Mouse (Mus musculus) gastrocnemius, adult 18-20 months (tissue): ENCODE data around the gene Sez6l. TPM values are rescaled to one million over a fixed set of nuclear protein-coding genes. Genes with fewer than 3 reads are reported as not detected.

Source experiments
- DNase-seq: peaks from one replicate; pipeline ENCODE4 v3.0.0; 2021; ENCODE audit warnings: low spot score
- total RNA-seq, 2 experiments: library from RNA; stranded (reverse); gene quantifications; 2 replicates each; pipeline ENCODE4 v1.2.3; 2021

The Sez6l gene
- total RNA-seq, 2 experiments from 2014 or later = 0.02 TPM; not detected in 1

DNA sequence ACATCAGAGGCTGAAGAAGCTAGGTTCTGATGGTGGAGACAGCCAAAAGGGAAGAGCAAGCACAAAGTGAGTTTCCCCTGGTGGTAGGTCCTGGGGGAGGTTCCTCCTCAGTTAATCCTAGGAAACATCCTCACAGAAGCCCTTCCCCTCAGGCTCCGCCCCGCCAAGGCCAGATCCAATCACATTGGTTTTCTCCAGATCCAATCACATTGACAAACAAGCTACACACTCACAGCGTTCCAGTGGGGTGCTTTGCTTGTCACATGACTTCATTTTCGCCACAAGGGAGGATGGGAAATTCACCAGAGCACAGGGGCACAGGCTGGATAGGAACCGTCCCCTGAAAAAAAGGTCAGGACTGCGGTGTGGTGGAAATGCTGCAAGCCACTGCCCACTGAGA, 9.1 kb upstream of the Sez6l start:
- DNase-seq = no peak

GRCm38 (mm10) chr5:112584155-112584769, 7.3 kb upstream of the Sez6l start:
- DNase-seq = no peak

- no peak for DNase-seq
Measured at GRCm38 (mm10) chr5:112583304-112583703, 6.3 kb upstream of the Sez6l start.

GRCm38 (mm10) chr5:112577750-112578149, 765 bp upstream of the Sez6l start:
- no peak for DNase-seq

- DNase-seq = no peak
Measured at GRCm38 (mm10) chr5:112576361-112576992, 508 bp downstream of the Sez6l start.

DNA sequence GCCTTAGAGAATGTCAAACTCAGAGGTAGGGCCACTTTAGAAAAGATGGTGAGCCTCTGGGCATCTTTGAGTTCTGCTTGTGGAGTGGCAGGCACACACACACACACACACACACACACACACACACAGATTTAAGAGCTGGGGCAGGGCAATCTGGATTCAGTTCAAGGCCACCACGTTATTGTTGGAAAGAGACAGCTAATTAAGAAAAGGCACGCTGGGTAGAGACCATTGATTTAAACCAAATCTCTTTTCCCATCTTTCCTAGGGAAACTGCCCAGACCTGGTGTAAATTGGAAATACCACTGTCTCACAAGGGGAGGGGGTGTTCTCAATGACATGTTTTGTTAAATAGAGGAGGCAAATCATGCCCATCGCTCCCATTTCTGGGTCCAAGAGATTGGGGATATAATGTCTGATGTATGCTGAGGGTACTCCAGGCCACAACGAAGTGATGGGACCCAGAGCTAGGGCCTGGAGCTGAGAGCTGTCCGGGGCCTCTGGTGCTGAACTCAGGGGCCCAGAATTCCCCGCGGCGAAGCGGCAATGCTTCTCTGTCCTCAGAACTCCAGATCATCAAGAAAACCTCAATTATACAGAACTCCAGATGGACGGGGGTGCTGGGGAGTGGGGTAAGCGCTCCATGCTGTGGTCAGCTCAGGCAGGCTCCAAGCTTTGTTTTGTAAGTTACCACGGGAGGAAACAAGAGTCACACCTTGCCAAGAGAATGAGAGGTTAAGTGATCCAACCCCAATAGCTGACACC, 1.7 kb downstream of the Sez6l start:
- DNase-seq = no peak

GRCm38 (mm10) chr5:112573916-112574315, 3.1 kb downstream of the Sez6l start:
- DNase-seq = no peak

DNA sequence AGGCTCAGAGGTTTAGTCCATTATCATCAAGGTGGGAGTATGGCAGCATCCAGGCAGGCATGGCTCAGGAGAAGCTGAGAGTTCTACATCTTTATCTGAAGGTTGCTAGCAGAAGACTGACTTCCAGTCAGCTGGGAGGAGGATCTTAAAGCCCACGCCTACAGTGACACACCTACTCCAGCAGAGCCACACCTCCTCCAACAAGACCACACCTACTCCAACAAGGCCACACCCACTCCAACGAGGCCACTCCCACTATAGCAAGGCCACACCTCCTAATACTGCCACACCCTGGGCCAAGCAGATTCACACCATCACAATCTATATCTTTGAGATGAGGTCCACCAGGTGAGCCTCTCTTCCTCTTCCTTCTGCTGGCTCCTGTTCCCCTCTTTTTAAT, 4.8 kb downstream of the Sez6l start:
- DNase-seq = no peak

DNA sequence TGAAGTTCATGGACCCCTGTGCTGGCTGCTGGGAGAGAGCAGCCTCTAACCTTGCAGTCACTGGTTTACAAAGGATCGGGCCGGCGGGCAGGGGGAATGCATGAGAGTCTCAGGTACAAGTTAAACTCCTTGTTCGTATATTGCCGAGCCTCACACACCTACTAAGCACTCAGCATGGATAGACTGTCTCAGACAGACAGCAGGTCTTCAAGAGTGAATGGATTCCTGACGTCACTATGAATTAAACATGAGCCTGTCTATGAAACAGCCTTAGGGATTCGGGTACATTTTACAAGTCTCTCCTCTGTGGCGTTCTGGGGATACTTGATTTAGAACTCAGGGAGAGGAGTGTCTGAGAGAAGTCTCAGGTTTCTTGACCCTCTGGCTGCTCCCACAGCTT, 11.5 kb downstream of the Sez6l start:
- DNase-seq = no peak

DNA sequence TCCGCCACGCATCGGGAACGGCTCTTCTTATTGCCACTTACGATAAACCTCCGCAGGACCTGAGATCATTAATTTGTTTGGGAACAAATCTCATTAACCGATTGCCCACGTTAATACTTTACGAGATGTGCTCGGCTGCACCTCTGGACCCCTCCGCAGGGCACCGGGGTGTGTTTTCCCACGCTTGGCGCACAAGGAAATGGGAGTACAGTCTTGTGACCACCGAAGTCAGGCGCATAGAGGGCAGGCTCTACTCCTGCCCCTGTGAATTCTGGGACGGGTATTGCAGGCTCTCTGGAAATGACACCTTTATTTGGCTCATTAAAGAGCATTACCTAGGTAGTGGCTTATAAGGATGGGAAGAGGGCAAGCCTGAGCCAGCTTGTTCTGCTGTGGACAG, 11.9 kb downstream of the Sez6l start:
- DNase-seq = no peak

- DNase-seq = no peak
Measured at GRCm38 (mm10) chr5:112560869-112561499, 16.0 kb downstream of the Sez6l start.

DNA sequence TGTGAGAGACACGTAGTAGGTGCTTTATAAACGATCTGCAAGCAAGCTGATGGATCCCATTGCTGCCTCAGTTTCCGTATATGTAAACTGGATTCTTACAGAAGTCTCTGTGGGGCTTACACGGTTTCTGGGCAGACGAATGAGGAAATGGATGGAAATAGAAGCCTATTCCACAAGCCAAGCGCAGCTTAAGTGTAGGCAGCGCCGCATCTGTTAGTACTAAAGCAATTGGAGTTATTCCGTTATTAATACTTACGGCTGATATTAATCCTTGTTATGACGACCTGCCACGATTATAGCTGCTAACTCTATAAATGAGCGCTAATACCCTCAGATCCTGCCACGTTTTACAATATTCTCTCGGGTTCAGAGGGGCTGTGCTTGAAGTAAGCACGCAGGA, 16.8 kb downstream of the Sez6l start:
- DNase-seq = no peak

DNA sequence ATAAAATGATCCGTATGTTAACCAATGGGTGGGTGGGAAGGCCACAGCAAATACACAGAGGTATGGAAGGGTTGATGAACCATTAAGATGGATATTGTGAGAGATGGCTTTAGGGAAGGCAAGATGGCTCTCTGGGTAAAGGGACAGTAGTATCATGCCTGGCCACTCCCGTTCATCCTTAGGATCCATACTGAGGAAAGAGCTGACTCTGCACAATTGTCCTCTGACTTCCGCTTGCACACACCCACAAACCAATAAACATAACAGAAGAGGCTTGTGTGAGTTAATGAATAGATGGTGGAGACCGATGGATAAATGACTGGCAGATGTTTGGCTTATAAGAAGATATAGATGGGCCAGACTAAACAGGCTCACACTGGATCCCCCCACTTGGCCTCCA, 19.6 kb downstream of the Sez6l start:
- DNase-seq = no peak

- no peak for DNase-seq
Measured at GRCm38 (mm10) chr5:112556640-112557039, 20.3 kb downstream of the Sez6l start.

- no peak for DNase-seq
Measured at GRCm38 (mm10) chr5:112554508-112554907, 22.5 kb downstream of the Sez6l start.

DNA sequence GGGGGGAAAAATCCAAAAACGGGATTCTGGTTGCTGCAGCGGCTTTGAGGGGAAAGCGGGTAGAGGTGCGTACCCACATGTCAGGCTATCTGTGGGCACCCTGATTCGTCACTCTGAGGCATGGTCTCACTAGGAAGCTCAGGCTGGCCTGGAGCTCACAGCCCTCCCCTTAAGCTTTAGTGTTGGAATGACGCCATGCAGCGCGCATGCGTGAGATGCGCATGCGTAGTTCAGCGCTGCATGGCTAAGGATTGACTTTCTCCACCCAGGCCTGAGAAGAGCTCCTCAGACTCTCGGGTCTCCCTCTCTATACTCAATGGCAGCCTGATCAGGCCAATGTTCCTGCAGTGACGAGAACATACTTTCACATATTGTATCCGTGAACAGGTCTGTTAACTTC, 24.2 kb downstream of the Sez6l start:
- no peak for DNase-seq

DNA sequence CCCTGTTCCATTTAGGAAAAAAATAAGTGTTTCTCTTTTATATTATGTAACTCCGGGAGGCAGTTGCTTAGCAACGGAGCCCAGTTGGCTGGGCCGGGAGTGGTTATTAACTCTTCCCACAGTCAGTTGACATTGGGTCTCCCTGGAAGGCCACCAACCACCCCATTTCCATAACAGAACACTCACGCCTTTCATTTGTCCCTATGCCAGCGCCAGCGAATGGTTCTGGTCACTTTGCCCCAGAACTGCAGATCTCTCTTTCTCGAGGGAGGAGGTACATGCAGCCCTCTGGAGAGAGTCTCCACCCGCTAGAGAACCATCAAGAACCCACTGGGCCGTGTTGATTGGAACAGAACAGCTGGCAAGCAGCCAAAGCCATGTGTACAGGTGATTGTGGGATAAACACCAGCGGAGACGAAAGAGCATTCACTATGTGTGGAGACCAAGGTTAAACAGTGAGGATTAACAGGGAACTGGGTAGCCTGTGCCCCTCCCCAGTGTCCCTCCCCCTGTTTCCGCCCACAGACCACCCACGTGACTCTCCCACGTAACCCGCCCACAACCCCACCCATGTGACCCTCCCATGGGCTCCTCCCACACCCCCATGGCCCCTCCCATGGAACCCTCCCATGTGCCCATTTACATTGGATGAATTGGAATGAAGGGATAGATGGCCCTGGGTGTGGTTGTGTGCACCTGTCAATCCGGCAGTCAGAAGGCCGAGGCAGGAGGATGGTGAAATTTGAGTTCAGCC, 24.8 kb downstream of the Sez6l start:
- no peak for DNase-seq

DNA sequence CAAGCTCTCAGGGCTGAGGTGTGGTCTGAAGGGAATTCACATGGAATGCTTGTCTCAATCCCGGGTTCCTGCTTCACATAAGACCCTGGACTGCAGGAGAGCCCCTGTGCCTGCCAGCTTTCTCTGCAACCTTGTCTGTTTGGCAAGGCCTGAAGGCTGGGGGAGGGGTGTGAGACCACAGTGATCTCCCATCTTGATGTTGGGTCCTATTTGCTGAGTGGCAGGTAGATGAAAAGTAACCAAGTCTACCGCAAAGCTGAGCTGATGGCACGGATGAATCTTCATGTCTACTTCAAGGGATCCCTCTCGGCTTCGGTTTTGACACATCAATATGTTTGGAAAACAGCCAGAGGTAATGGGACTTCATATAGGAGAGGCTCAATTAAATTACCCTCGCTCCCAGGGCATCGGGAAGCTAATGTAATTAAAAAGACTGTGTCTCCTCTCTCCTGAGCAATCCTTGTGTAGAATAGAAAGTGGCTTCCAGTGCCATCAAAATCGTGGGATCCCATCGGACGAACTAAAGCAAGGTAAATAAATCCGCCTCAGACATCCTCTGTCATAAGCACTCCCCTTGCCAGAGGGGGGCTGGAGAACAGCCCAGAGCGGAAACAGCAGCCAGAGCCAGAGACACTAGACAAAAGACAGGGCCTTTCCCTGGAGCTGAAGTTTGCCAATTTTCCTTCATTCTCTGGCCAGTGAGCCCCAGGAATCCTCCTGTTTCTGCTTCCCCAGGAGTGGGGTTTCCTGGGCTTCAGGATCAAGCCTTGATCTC, 28.0 kb downstream of the Sez6l start:
- no peak for DNase-seq

DNA sequence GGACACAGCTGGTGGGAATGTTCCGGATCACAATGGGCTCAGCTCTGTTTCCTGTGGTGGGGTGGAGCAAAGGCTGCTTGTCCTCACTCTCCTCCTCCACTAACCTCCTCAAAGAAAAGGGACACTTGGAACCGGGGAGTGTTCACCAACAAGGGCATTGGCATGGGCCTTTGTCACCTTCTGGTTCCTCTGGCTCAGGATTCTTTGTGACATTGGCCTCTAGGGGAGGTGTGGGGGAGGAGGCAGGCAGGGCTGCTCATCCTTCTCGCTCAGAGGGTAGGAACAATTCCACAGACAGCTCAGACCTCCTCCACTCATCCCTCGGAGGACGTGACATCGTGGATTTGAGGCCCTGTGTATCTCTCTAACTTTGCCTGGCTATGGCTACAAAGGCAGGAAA, 30.2 kb downstream of the Sez6l start:
- DNase-seq = no peak

GRCm38 (mm10) chr5:112538295-112538694, 38.7 kb downstream of the Sez6l start:
- DNase-seq = no peak

DNA sequence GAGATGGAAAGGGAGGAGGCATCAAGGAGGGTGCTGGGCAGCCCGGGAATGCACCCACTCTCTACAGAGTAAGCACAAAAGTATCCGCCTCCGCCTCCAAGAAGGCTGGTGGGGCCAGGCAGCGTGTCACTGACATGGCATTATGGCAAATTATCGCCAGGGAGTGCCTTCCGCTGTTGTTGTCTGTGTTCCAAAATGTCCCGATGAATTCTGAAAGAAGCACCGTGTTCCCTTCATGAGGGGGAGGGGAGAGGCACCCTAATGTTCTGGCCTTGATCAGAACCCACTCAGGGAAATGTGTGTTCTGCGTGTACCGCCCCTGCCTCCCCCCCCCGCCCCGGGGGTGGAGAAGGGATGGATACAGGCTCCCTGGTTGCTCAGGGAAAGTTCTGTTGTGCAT, 41.1 kb downstream of the Sez6l start:
- no peak for DNase-seq
